Mouse (Mus musculus) testis, postnatal 14 days (tissue): ENCODE measurements around the gene Prkab1.

Experiments used
- DNase-seq: peaks from one replicate; pipeline ENCODE4 v3.0.0; 2021; ENCODE audit warnings: low spot score

Gene Prkab1

GRCm38 (mm10) chr5:115979134-115979696, 45.1 kb downstream of the Prkab1 start:
- no peak for DNase-seq

- DNase-seq = no peak
Measured at GRCm38 (mm10) chr5:115978255-115978654, 46.1 kb downstream of the Prkab1 start.

GRCm38 (mm10) chr5:115977757-115978156, 46.6 kb downstream of the Prkab1 start:
- DNase-seq = no peak

- no peak for DNase-seq
Measured at GRCm38 (mm10) chr5:115977266-115977665, 47.0 kb downstream of the Prkab1 start.

GRCm38 (mm10) chr5:115976446-115976845, 47.9 kb downstream of the Prkab1 start:
- peak; percentile 52 for DNase-seq

- no peak for DNase-seq
Measured at GRCm38 (mm10) chr5:115975672-115976071, 48.6 kb downstream of the Prkab1 start.

- DNase-seq = no peak
Measured at GRCm38 (mm10) chr5:115971236-115971635, 53.1 kb downstream of the Prkab1 start.
